Comparison of ENCODE assay signal across 8 mouse cellular contexts in genomic region chr17:57275111-57275996, GRCm38 (mm10). TPM values are rescaled to one million over a fixed set of nuclear protein-coding genes. Genes with fewer than 3 reads are reported as not detected.
DNase-seq lines count a peak whose midpoint lies in the region; ATAC-seq and TF ChIP-seq lines count a peak whose summit lies in the region.

No protein-coding gene starts in this region.

- under 1% methylated on average over 53 of the region's 53 CpGs for WGBS in forebrain, embryonic 10.5 days
- WGBS in heart, postnatal 0 days, result under 1% methylated on average over 53 of the region's 53 CpGs
- WGBS in liver, postnatal 0 days (ENCODE audit: insufficient replicate concordance), result under 1% methylated on average over 53 of the region's 53 CpGs
- WGBS in neural tube, embryonic 13.5 days, result under 1% methylated on average over 43 of the region's 53 CpGs

- no peak for TF ChIP-seq EP300 in heart, postnatal 0 days (IDR thresholded peaks at IDR 0.05; ENCODE audit: low read depth)
- TF ChIP-seq EP300 in liver, postnatal 0 days (IDR thresholded peaks at IDR 0.05; ENCODE audit: low read depth), result no peak

- peaks cover 66% of the 10 kb centered on the region for H3K27me3 ChIP-seq in forebrain, embryonic 10.5 days (ENCODE audit: poor library complexity, severe bottlenecking)
- H3K27me3 ChIP-seq in heart, postnatal 0 days (ENCODE audit: control insufficient read depth, insufficient read depth, low read length), result 0 out of 2 replicates have a peak, but pooled peaks cover 7% of the 10 kb centered on the region
- no peaks in the 10 kb centered on the region for H3K27me3 ChIP-seq in liver, postnatal 0 days (ENCODE audit: insufficient read depth, low read length)
- peaks cover 55% of the 10 kb centered on the region for H3K27me3 ChIP-seq in neural tube, embryonic 13.5 days
- H3K27me3 ChIP-seq in testis, adult 2 months (ENCODE audit: control insufficient read depth, insufficient read depth, low read length), result no peaks in the 10 kb centered on the region

- TF ChIP-seq POLR2A in testis, adult 2 months (IDR thresholded peaks at IDR 0.05; ENCODE audit: control insufficient read depth, low read depth, low read length), result no peak

- H3K4me1 ChIP-seq in forebrain, embryonic 10.5 days, result peaks cover 23% of the 10 kb centered on the region
- H3K4me1 ChIP-seq in heart, postnatal 0 days (ENCODE audit: control insufficient read depth, insufficient read depth), result peaks cover 7% of the 10 kb centered on the region; the same call in 1 of the 2 replicates
- peaks cover 25% of the 10 kb centered on the region for H3K4me1 ChIP-seq in liver, postnatal 0 days (ENCODE audit: insufficient read depth)
- peaks cover 25% of the 10 kb centered on the region for H3K4me1 ChIP-seq in neural tube, embryonic 13.5 days (replicated peaks)
- H3K4me1 ChIP-seq in testis, adult 2 months (ENCODE audit: control insufficient read depth, insufficient read depth, low read length), result peaks cover 21% of the 10 kb centered on the region

- H3K9ac ChIP-seq in heart, postnatal 0 days (replicated peaks; ENCODE audit: low read depth, low read length), result peak overlapping the region; percentile 35
- H3K9ac ChIP-seq in liver, postnatal 0 days (replicated peaks), result peak overlapping the region; percentile 59
- H3K9ac ChIP-seq in neural tube, embryonic 13.5 days, result peak overlapping the region; percentile 64

- TF ChIP-seq CTCF in heart, postnatal 0 days (IDR thresholded peaks at IDR 0.05; ENCODE audit: low read depth), result no peak
- TF ChIP-seq CTCF in liver, postnatal 0 days (IDR thresholded peaks at IDR 0.05; ENCODE audit: low read depth), result no peak
- TF ChIP-seq CTCF in testis, adult 2 months (IDR thresholded peaks at IDR 0.05; ENCODE audit: control insufficient read depth, insufficient read depth, insufficient replicate concordance, low read depth, low read length), result no peak

- peak overlapping the region; percentile 54 for H3K4me3 ChIP-seq in forebrain, embryonic 10.5 days
- peak overlapping the region; percentile 51 for H3K4me3 ChIP-seq in heart, postnatal 0 days (ENCODE audit: low read depth, low read length)
- peak overlapping the region; percentile 62 for H3K4me3 ChIP-seq in liver, postnatal 0 days (ENCODE audit: low read depth, low read length)
- peak overlapping the region; percentile 44 for H3K4me3 ChIP-seq in neural tube, embryonic 13.5 days
- peak overlapping the region; percentile 76 for H3K4me3 ChIP-seq in testis, adult 2 months (ENCODE audit: control insufficient read depth, low read depth, low read length)

- no peak overlapping the region for H3K27ac ChIP-seq in forebrain, embryonic 10.5 days
- H3K27ac ChIP-seq in heart, postnatal 0 days (ENCODE audit: low read depth), result no peak overlapping the region
- H3K27ac ChIP-seq in liver, postnatal 0 days (ENCODE audit: low read depth), result peak overlapping the region; percentile 30; the same call in 1 of the 2 replicates
- H3K27ac ChIP-seq in neural tube, embryonic 13.5 days (replicated peaks), result no peak overlapping the region
- H3K27ac ChIP-seq in testis, adult 2 months (ENCODE audit: control insufficient read depth, insufficient read depth, low read depth, low read length), result peak overlapping the region; percentile 49

- H3K9me3 ChIP-seq in forebrain, embryonic 10.5 days, result no peaks in the 10 kb centered on the region
- H3K9me3 ChIP-seq in heart, postnatal 0 days (replicated peaks; ENCODE audit: control insufficient read depth, low read length), result no peaks in the 10 kb centered on the region
- no peaks in the 10 kb centered on the region for H3K9me3 ChIP-seq in liver, postnatal 0 days (ENCODE audit: low read length)
- no peaks in the 10 kb centered on the region for H3K9me3 ChIP-seq in neural tube, embryonic 13.5 days

- DNase-seq in CD8-positive naive resting alpha-beta T cell, adult 2 months (ENCODE audit: low read depth in 2 of 2, low spot score in 2 of 2), result peak; percentile 84 to 86
- peak; percentile 13 for DNase-seq in c-Kit-negative CD71-positive TER-119-positive erythroid progenitor cells, embryonic 14.5 days (ENCODE audit: low read depth, low spot score)
- DNase-seq in forebrain, embryonic 10.5 days (ENCODE audit: extremely low spot score, low spot score), result peak; percentile 74
- DNase-seq in heart, postnatal 0 days (ENCODE audit: low spot score), result peak; percentile 63
- peak; percentile 94 to 97 for DNase-seq in kidney, postnatal 36 days
- DNase-seq in liver, postnatal 0 days, result peak; percentile 90

- ATAC-seq in heart, postnatal 0 days (ENCODE audit: insufficient read depth, low read depth), result peak; percentile 76
- ATAC-seq in liver, postnatal 0 days, result peak; percentile 86
- peak; percentile 58 for ATAC-seq in neural tube, embryonic 13.5 days (ENCODE audit: low read depth)

- no peaks in the 10 kb centered on the region for H3K36me3 ChIP-seq in forebrain, embryonic 10.5 days (replicated peaks)
- no peaks in the 10 kb centered on the region for H3K36me3 ChIP-seq in heart, postnatal 0 days (replicated peaks; ENCODE audit: control insufficient read depth, insufficient read depth, low read length)
- no peaks in the 10 kb centered on the region for H3K36me3 ChIP-seq in liver, postnatal 0 days (replicated peaks; ENCODE audit: insufficient read depth, low read length)
- no peaks in the 10 kb centered on the region for H3K36me3 ChIP-seq in neural tube, embryonic 13.5 days
- no peaks in the 10 kb centered on the region for H3K36me3 ChIP-seq in testis, adult 2 months (ENCODE audit: control insufficient read depth, insufficient read depth, low read length)

- peak overlapping the region; percentile 79 for H3K4me2 ChIP-seq in heart, postnatal 0 days (ENCODE audit: low read depth, low read length)
- H3K4me2 ChIP-seq in liver, postnatal 0 days (ENCODE audit: low read depth, low read length), result peak overlapping the region; percentile 90
- H3K4me2 ChIP-seq in neural tube, embryonic 13.5 days, result peak overlapping the region; percentile 64

RNA-seq across cellular contexts. Expression of gene Vav1, which starts 3.5 kb away (rescaled TPM):
- 1.4 and 1.7 TPM in 2 replicates for polyA plus RNA-seq in forebrain, embryonic 10.5 days (2016; fragmentation: Nextera tagmentation; extraction: Ambion mirVana)
- 2.6 and 2.7 TPM in 2 replicates for total RNA-seq in heart, postnatal 0 days (2014; rRNA removed; ENCODE audit: low replicate concordance)
- 1.0 TPM in 2 replicates for polyA plus RNA-seq in heart, postnatal 0 days (2015; fragmentation: Nextera tagmentation; extraction: Ambion mirVana)
- polyA plus RNA-seq in liver, postnatal 0 days (2015; fragmentation: Nextera tagmentation; extraction: Ambion mirVana), result 13.1 and 14.1 TPM in 2 replicates
- polyA plus RNA-seq in neural tube, embryonic 13.5 days (2015; fragmentation: Nextera tagmentation; extraction: Ambion mirVana), result 1.5 and 1.8 TPM in 2 replicates
- polyA plus RNA-seq in testis, adult 2 months (2012; rRNA removed), result 7.4 and 8.4 TPM in 2 replicates

RNA-seq across cellular contexts. Expression of gene Trip10, which starts 26.1 kb away (rescaled TPM):
- 43.8 and 49.9 TPM in 2 replicates for polyA plus RNA-seq in forebrain, embryonic 10.5 days (2016; fragmentation: Nextera tagmentation; extraction: Ambion mirVana)
- total RNA-seq in heart, postnatal 0 days (2014; rRNA removed; ENCODE audit: low replicate concordance), result 26.6 and 28.7 TPM in 2 replicates
- 32.3 and 32.4 TPM in 2 replicates for polyA plus RNA-seq in heart, postnatal 0 days (2015; fragmentation: Nextera tagmentation; extraction: Ambion mirVana)
- 9.3 TPM in 2 replicates for polyA plus RNA-seq in liver, postnatal 0 days (2015; fragmentation: Nextera tagmentation; extraction: Ambion mirVana)
- 14.7 and 15.4 TPM in 2 replicates for polyA plus RNA-seq in neural tube, embryonic 13.5 days (2015; fragmentation: Nextera tagmentation; extraction: Ambion mirVana)
- 4.5 and 5.6 TPM in 2 replicates for polyA plus RNA-seq in testis, adult 2 months (2012; rRNA removed)

RNA-seq across cellular contexts. Expression of gene Gpr108, which starts 27.1 kb away (rescaled TPM):
- polyA plus RNA-seq in forebrain, embryonic 10.5 days (2016; fragmentation: Nextera tagmentation; extraction: Ambion mirVana), result 22.7 and 22.8 TPM in 2 replicates
- total RNA-seq in heart, postnatal 0 days (2014; rRNA removed; ENCODE audit: low replicate concordance), result 30.1 and 41.2 TPM in 2 replicates
- polyA plus RNA-seq in heart, postnatal 0 days (2015; fragmentation: Nextera tagmentation; extraction: Ambion mirVana), result 23.3 and 24.5 TPM in 2 replicates
- 9.0 and 9.2 TPM in 2 replicates for polyA plus RNA-seq in liver, postnatal 0 days (2015; fragmentation: Nextera tagmentation; extraction: Ambion mirVana)
- 23.8 and 24.8 TPM in 2 replicates for polyA plus RNA-seq in neural tube, embryonic 13.5 days (2015; fragmentation: Nextera tagmentation; extraction: Ambion mirVana)
- polyA plus RNA-seq in testis, adult 2 months (2012; rRNA removed), result 34.1 and 37.3 TPM in 2 replicates

RNA-seq across cellular contexts. Expression of gene C3, which starts 47.4 kb away (rescaled TPM):
- 0.30 TPM in 1 of 2 replicates, not detected in the other for polyA plus RNA-seq in forebrain, embryonic 10.5 days (2016; fragmentation: Nextera tagmentation; extraction: Ambion mirVana)
- 32.5 and 41.7 TPM in 2 replicates for total RNA-seq in heart, postnatal 0 days (2014; rRNA removed; ENCODE audit: low replicate concordance)
- 23.4 and 25.6 TPM in 2 replicates for polyA plus RNA-seq in heart, postnatal 0 days (2015; fragmentation: Nextera tagmentation; extraction: Ambion mirVana)
- polyA plus RNA-seq in liver, postnatal 0 days (2015; fragmentation: Nextera tagmentation; extraction: Ambion mirVana), result 1,136 and 1,364 TPM in 2 replicates
- 1.6 and 1.9 TPM in 2 replicates for polyA plus RNA-seq in neural tube, embryonic 13.5 days (2015; fragmentation: Nextera tagmentation; extraction: Ambion mirVana)
- 6.3 and 12.4 TPM in 2 replicates for polyA plus RNA-seq in testis, adult 2 months (2012; rRNA removed)

Comparison
In these comparisons a context has a peak if more than half of its experiments do, and no peak if none do; other contexts are left out.
1. DNase-seq: peak in every context shown above with its lines; median percentile 96 in kidney, postnatal 36 days; 90 in liver, postnatal 0 days; 85 in CD8-positive naive resting alpha-beta T cell, adult 2 months; 74 in forebrain, embryonic 10.5 days; 63 in heart, postnatal 0 days; 13 in c-Kit-negative CD71-positive TER-119-positive erythroid progenitor cells, embryonic 14.5 days.
2. H3K27ac ChIP-seq: peak in liver, postnatal 0 days (single experiment) and testis, adult 2 months (single experiment); none in forebrain, embryonic 10.5 days (single experiment), heart, postnatal 0 days (single experiment) and neural tube, embryonic 13.5 days (single experiment).
3. Peak in every context shown above with its lines, with median percentiles within 50 percentile points of each other: H3K4me3 ChIP-seq, ATAC-seq, H3K4me2 ChIP-seq and H3K9ac ChIP-seq.